Mouse (Mus musculus): ENCODE data around the gene Gpr107. TPM values are rescaled to one million over a fixed set of nuclear protein-coding genes. Genes with fewer than 3 reads are reported as not detected.
"Not testable (repeated sequence)": the region's sequence is repeated elsewhere in the genome, so short reads cannot be mapped to it uniquely, and the experiment has no call there.

Gpr107 gene
- polyA plus RNA-seq, 1 experiment from 2014 or later: 27.8 TPM

DNA sequence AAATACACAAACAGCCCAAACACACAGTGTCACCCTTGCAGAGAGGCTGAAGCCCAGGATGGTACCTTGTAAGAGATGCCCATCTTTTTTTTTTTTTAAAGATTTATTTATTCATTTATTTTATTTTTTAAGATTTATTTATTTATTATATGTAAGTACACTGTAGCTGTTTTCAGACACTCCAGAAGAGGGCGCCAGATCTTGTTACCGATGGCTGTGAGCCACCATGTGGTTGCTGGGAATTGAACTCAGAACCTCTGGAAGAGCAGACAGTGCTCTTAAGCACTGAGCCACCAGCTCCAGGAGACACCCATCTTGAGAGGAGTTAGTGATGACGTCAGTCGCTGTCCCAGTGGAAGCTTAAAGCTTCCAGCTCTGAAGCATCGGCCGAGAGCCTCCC is 26.5 kb downstream of the Gpr107 start:
- not testable (repeated sequence) for H3K4me1 ChIP-seq (ENCODE audit: control insufficient read depth, insufficient read depth, low read length); ATAC-seq (ENCODE audit: low FRiP score)
- peaks cover 24% of the 10 kb centered on the region; the same call in 1 of the 2 replicates for H3K36me3 ChIP-seq (ENCODE audit: control insufficient read depth, insufficient read depth, low read length)

DNA sequence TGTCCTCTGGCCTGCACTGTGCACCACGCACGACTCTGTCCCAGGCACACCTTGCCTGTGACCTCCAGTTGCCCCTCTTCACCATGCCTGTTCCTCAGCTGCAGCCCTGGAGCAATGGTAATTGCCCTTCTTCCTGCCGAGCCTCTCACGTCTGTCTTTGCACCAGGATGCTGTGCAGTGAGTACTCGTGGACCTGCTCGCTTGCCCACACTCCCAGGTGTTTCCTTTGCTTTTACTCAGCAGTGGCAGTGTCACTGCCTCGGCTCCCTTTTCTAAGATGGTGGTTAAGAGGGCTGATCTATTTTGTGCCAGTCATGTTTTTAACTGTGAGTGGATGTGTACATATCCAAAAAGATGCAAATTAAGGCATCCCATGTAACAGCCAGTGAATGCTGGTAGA is 27.4 kb downstream of the Gpr107 start:
- Histone ChIP-seq H3K27ac (ENCODE audit: low read depth, low read length) (no peak overlapping the region), H3K27me3 (ENCODE audit: control insufficient read depth, insufficient read depth, low read length) (no peaks in the 10 kb centered on the region), H3K4me1 (ENCODE audit: control insufficient read depth, insufficient read depth, low read length) (no peaks in the 10 kb centered on the region), H3K36me3 (ENCODE audit: control insufficient read depth, insufficient read depth, low read length) (peaks cover 22% of the 10 kb centered on the region; the same call in 1 of the 2 replicates), H3K4me2 (no peak overlapping the region), H3K4me3 (ENCODE audit: low read depth, low read length) (no peak overlapping the region), H3K9me3 (ENCODE audit: control insufficient read depth, low read length) (no peaks in the 10 kb centered on the region), H3K9ac (ENCODE audit: low read length) (no peak overlapping the region)
- DNase-seq (ENCODE audit: low spot score, missing footprints) (no peak), ATAC-seq (ENCODE audit: low FRiP score) (no peak)
- WGBS: 91% methylated on average over 7 of the region's 7 CpGs

More for the DNA sequence above, 26.5 kb downstream of the Gpr107 start:
- not testable (repeated sequence) for H3K4me3 ChIP-seq (ENCODE audit: low read depth, low read length); H3K9me3 ChIP-seq (ENCODE audit: control insufficient read depth, low read length); H3K9ac ChIP-seq (ENCODE audit: low read length); H3K4me2 ChIP-seq; DNase-seq (ENCODE audit: low spot score, missing footprints); H3K27ac ChIP-seq (ENCODE audit: low read depth, low read length); H3K27me3 ChIP-seq (ENCODE audit: control insufficient read depth, insufficient read depth, low read length)
- 78% methylated on average over 6 of the region's 6 CpGs for WGBS

DNA sequence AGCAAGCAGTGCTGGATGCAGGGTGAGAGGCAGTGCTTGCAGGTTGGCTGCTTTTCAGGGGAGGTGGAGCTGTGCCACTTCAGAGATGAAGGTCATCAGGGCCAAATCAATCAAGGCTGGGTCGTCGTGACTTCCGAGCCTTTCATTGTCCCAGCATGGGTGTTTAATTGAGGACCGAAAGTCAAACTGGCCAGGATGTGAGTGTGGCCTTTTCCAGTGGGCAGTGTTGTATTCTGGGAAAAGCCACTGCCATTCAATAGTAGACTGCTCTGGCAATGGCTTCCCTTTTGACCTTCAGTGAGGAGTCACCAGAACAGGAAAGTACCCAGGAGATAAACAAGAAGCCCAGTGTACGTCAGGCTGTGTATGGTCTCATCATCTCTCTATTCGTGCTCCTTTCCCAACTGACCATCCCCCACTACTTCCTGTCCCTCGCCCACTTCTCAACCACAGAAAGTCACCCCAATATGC is 28.0 kb downstream of the Gpr107 start:
- H3K4me3 ChIP-seq (ENCODE audit: low read depth, low read length): no peak overlapping the region
- no peak overlapping the region for H3K4me2 ChIP-seq
- no peaks in the 10 kb centered on the region for H3K9me3 ChIP-seq (ENCODE audit: control insufficient read depth, low read length)
- no peaks in the 10 kb centered on the region for H3K4me1 ChIP-seq (ENCODE audit: control insufficient read depth, insufficient read depth, low read length)
- H3K36me3 ChIP-seq (ENCODE audit: control insufficient read depth, insufficient read depth, low read length): peaks cover 22% of the 10 kb centered on the region; the same call in 1 of the 2 replicates
- no peak overlapping the region for H3K9ac ChIP-seq (ENCODE audit: low read length)
- no peaks in the 10 kb centered on the region for H3K27me3 ChIP-seq (ENCODE audit: control insufficient read depth, insufficient read depth, low read length)
- DNase-seq (ENCODE audit: low spot score, missing footprints) (no peak), ATAC-seq (ENCODE audit: low FRiP score) (no peak)
- 83% methylated on average over 7 of the region's 7 CpGs for WGBS
- H3K27ac ChIP-seq (ENCODE audit: low read depth, low read length): no peak overlapping the region

DNA sequence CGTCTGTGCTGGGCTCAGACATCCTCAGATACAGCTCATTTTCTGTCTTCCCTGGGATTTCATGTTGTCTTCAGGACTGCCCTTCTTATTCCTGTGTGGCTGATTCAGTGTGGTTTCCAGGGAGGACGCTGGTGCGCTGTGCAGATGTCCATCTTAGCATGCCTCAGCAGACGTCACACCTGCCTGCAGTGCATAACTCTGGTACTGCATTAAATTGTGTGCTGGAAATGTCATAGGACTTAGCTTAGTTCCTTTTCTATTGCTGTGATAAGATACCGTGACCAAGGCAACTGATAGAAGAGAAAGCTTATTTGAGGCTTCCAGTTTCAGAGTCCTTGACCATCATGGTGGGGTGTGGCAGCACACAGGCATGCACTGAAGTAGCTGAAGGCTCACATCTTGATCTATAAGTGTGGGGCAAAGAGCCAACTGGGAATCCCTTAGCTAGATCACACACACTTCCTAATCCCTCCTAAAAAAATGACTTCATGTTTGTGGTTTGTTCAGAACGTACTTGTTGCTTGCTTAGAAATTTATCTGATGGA is 30.7 kb downstream of the Gpr107 start:
- Histone ChIP-seq H3K9ac (ENCODE audit: low read length) (no peak overlapping the region), H3K9me3 (ENCODE audit: control insufficient read depth, low read length) (no peaks in the 10 kb centered on the region), H3K4me1 (ENCODE audit: control insufficient read depth, insufficient read depth, low read length) (no peaks in the 10 kb centered on the region), H3K27ac (ENCODE audit: low read depth, low read length) (no peak overlapping the region), H3K36me3 (ENCODE audit: control insufficient read depth, insufficient read depth, low read length) (peaks cover 20% of the 10 kb centered on the region; the same call in 1 of the 2 replicates), H3K4me3 (ENCODE audit: low read depth, low read length) (no peak overlapping the region), H3K4me2 (no peak overlapping the region), H3K27me3 (ENCODE audit: control insufficient read depth, insufficient read depth, low read length) (no peaks in the 10 kb centered on the region)
- no peak for ATAC-seq (ENCODE audit: low FRiP score)
- DNase-seq (ENCODE audit: low spot score, missing footprints): no peak
- WGBS: 91% methylated on average over 6 of the region's 6 CpGs

DNA sequence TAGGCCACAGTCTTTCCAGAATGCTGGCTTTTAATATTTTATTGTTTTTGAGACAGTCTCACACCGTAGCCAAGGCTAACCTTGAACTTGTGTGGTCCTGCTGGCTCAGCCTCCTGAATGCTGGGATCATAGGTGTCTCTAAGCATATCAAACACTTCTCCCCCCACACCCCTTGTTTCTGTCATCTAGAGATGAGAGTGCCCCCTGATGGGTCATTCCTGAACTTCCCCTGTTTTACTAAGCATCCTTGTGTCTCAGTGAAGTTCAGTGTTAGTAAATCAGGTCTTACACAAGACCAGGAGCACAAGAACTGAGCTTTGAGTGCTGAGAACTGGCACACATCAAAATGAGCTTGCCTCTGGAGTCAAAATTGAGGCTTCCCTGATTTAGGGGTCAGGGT is 31.7 kb downstream of the Gpr107 start:
- H3K36me3 ChIP-seq (ENCODE audit: control insufficient read depth, insufficient read depth, low read length): peaks cover 19% of the 10 kb centered on the region; the same call in 1 of the 2 replicates

DNA sequence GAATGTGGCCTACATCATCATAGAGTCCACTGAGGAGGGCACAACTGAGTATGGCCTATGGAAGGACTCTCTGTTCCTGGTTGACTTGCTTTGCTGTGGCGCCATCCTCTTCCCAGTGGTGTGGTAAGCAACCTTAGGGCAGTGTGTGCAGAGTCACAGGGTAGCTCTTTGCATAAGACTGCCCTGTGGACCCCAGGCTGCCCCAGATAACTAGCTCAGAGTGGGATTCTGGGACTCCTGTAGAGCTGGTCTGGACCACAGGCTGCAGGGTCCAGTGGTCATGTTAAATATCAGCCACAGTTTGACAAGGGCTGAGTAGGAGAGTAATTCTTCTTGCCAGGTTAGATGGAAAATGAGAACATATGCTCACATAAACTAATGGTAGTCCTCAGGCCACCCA is 36.6 kb downstream of the Gpr107 start:
- Histone ChIP-seq H3K27me3 (ENCODE audit: control insufficient read depth, insufficient read depth, low read length) (no peaks in the 10 kb centered on the region), H3K9ac (ENCODE audit: low read length) (no peak overlapping the region), H3K36me3 (ENCODE audit: control insufficient read depth, insufficient read depth, low read length) (peaks cover 18% of the 10 kb centered on the region; the same call in 1 of the 2 replicates)

More for the DNA sequence above, 31.7 kb downstream of the Gpr107 start:
- Histone ChIP-seq H3K4me3 (ENCODE audit: low read depth, low read length) (no peak overlapping the region), H3K27ac (ENCODE audit: low read depth, low read length) (no peak overlapping the region), H3K4me2 (no peak overlapping the region), H3K4me1 (ENCODE audit: control insufficient read depth, insufficient read depth, low read length) (no peaks in the 10 kb centered on the region), H3K9ac (ENCODE audit: low read length) (no peak overlapping the region), H3K27me3 (ENCODE audit: control insufficient read depth, insufficient read depth, low read length) (no peaks in the 10 kb centered on the region), H3K9me3 (ENCODE audit: control insufficient read depth, low read length) (no peaks in the 10 kb centered on the region)
- ATAC-seq (ENCODE audit: low FRiP score) (no peak), DNase-seq (ENCODE audit: low spot score, missing footprints) (no peak)
- WGBS: 95% methylated on average over 1 of the region's 1 CpGs

DNA sequence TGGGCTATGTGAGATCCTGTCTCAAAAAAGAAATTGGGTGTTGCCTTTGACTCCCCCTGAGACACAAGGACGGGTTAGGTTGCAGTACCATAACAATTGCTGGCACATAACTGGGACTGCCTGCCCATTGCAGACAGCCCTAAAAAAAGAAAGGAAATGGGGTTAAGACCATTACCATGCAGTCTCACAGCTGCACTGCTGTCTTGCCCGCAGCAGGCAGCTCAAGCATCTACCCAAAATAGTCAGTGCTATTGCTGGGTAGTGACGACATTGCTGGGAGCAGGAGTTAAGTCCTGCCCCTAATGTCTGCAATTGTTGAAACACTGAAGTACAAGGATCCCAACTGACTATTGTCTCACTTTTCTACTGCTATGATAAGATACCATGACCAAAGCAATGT is 37.5 kb downstream of the Gpr107 start:
- Histone ChIP-seq H3K27me3 (ENCODE audit: control insufficient read depth, insufficient read depth, low read length) (no peaks in the 10 kb centered on the region), H3K9ac (ENCODE audit: low read length) (no peak overlapping the region), H3K27ac (ENCODE audit: low read depth, low read length) (no peak overlapping the region), H3K4me3 (ENCODE audit: low read depth, low read length) (no peak overlapping the region), H3K36me3 (ENCODE audit: control insufficient read depth, insufficient read depth, low read length) (peaks cover 17% of the 10 kb centered on the region; the same call in 1 of the 2 replicates), H3K4me2 (no peak overlapping the region), H3K4me1 (ENCODE audit: control insufficient read depth, insufficient read depth, low read length) (no peaks in the 10 kb centered on the region), H3K9me3 (ENCODE audit: control insufficient read depth, low read length) (no peaks in the 10 kb centered on the region)
- DNase-seq (ENCODE audit: low spot score, missing footprints) (no peak), ATAC-seq (ENCODE audit: low FRiP score) (no peak)
- 91% methylated on average over 3 of the region's 3 CpGs for WGBS

More for the DNA sequence above, 36.6 kb downstream of the Gpr107 start:
- Histone ChIP-seq H3K4me1 (ENCODE audit: control insufficient read depth, insufficient read depth, low read length) (no peaks in the 10 kb centered on the region), H3K4me3 (ENCODE audit: low read depth, low read length) (no peak overlapping the region), H3K27ac (ENCODE audit: low read depth, low read length) (no peak overlapping the region), H3K4me2 (no peak overlapping the region), H3K9me3 (ENCODE audit: control insufficient read depth, low read length) (no peaks in the 10 kb centered on the region)
- ATAC-seq (ENCODE audit: low FRiP score): no peak
- no peak for DNase-seq (ENCODE audit: low spot score, missing footprints)
- 92% methylated on average over 1 of the region's 1 CpGs for WGBS

DNA sequence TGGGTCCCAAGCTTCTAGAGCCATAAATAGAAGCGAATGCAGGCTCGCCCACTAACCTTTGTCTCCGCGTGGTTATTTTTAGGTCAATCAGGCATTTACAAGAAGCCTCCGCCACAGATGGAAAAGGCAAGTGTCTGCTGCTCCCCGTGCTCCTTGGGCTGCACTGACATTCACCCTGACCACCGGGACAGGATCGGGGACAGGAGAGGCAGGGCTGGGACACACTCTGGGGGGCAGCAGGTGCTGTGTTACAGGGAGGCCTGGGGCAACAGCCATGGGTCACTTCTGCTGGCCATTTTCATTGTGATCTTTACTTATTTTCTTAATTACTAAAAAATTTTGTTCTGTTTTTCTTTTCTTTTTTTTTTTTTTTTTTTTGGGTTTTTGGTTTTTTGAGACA is 39.6 kb downstream of the Gpr107 start:
- no peaks in the 10 kb centered on the region for H3K27me3 ChIP-seq (ENCODE audit: control insufficient read depth, insufficient read depth, low read length)
- ATAC-seq (ENCODE audit: low FRiP score) (no peak), DNase-seq (ENCODE audit: low spot score, missing footprints) (no peak)
- no peaks in the 10 kb centered on the region for H3K4me1 ChIP-seq (ENCODE audit: control insufficient read depth, insufficient read depth, low read length)
- 93% methylated on average over 8 of the region's 8 CpGs for WGBS
- no peak overlapping the region for H3K4me2 ChIP-seq
- H3K9me3 ChIP-seq (ENCODE audit: control insufficient read depth, low read length): no peaks in the 10 kb centered on the region
- H3K4me3 ChIP-seq (ENCODE audit: low read depth, low read length): no peak overlapping the region
- H3K9ac ChIP-seq (ENCODE audit: low read length): no peak overlapping the region
- peaks cover 12% of the 10 kb centered on the region; the same call in 1 of the 2 replicates for H3K36me3 ChIP-seq (ENCODE audit: control insufficient read depth, insufficient read depth, low read length)
- H3K27ac ChIP-seq (ENCODE audit: low read depth, low read length): no peak overlapping the region

DNA sequence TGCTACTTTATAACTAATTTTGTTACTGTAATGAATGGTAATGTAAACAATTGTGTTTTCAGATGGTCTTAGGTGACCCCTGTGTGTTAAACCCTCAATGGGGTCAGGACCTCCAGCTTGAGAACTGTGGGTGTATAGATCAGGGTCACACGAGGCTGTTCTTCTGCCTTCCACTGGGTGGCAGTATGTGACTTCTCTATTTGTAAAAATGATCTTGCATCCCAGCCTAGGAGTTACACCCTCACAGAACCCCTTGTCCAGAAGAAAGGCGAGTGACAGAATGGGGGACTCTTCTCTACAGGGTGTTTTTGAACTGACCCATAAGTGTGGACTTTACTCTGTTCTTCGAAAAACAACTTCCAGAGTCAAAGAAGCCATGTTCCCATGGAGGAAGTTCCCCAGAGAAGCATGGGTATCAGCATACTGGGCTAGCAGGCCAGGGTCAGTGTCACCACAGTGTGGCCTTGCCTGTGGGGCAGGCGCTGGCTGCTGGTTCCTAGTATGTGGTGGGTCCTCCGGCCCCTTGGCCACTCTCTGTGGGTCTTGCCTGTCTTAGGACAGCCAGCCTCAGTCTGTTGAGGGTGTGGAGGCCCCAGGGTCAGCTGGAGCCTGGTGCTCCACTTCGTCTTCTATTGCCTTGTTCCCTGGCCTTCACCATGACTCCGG is 42.4 kb downstream of the Gpr107 start:
- Histone ChIP-seq H3K36me3 (ENCODE audit: control insufficient read depth, insufficient read depth, low read length) (peaks cover 4% of the 10 kb centered on the region; the same call in 1 of the 2 replicates), H3K4me1 (ENCODE audit: control insufficient read depth, insufficient read depth, low read length) (no peaks in the 10 kb centered on the region), H3K9ac (ENCODE audit: low read length) (no peak overlapping the region), H3K27ac (ENCODE audit: low read depth, low read length) (no peak overlapping the region), H3K4me2 (no peak overlapping the region), H3K27me3 (ENCODE audit: control insufficient read depth, insufficient read depth, low read length) (no peaks in the 10 kb centered on the region), H3K4me3 (ENCODE audit: low read depth, low read length) (no peak overlapping the region), H3K9me3 (ENCODE audit: control insufficient read depth, low read length) (no peaks in the 10 kb centered on the region)
- ATAC-seq (ENCODE audit: low FRiP score) (peak; percentile 38; the same call in 1 of the 2 replicates), DNase-seq (ENCODE audit: low spot score, missing footprints) (peak; percentile 95)
- WGBS: 67% methylated on average over 7 of the region's 7 CpGs
